Mouse (Mus musculus) cerebellum, adult 2 months (tissue): ENCODE measurements around the gene Gucy2e. TPM values are rescaled to one million over a fixed set of nuclear protein-coding genes. Genes with fewer than 3 reads are reported as not detected.
A peak's percentile ranks its signal among the peaks of the same experiment; 100 is the strongest.

Experiments used
- DNase-seq, 2 experiments: peaks; one replicate each; pipeline ENCODE4 v3.0.0; 2021
- H3K27ac ChIP-seq: fragments of 200-500 bp; 2 replicates; pipeline ENCODE4 v1.5.1; 2012; ENCODE audit warnings: low read length, control low read depth, inconsistent platforms; ENCODE audit not compliant: insufficient read depth
- H3K27me3 ChIP-seq: fragments of 200-500 bp; 2 replicates; pipeline ENCODE4 v1.6.1; 2012; ENCODE audit warnings: inconsistent platforms, mild to moderate bottlenecking, low read length, moderate library complexity; ENCODE audit not compliant: control insufficient read depth, insufficient read depth
- H3K4me1 ChIP-seq: fragments of 200-500 bp; 2 replicates; pipeline ENCODE4 v1.6.1; 2011; ENCODE audit warnings: low read length; ENCODE audit not compliant: control insufficient read depth, insufficient read depth
- H3K4me3 ChIP-seq: fragments of 200-500 bp; replicated peaks from 2 replicates; pipeline ENCODE3; 2011; ENCODE audit warnings: mild to moderate bottlenecking, low read depth, low read length, control low read depth; ENCODE audit not compliant: insufficient read depth
- CTCF ChIP-seq: fragments of 200-500 bp; IDR thresholded peaks from 2 replicates; pipeline ENCODE4 v1.5.1; 2011; ENCODE audit warnings: low read depth, mild to moderate bottlenecking, control low read depth, low read length, moderate library complexity, borderline replicate concordance; ENCODE audit not compliant: insufficient read depth
- POLR2A ChIP-seq: fragments of 200-500 bp; IDR thresholded peaks from 2 replicates; pipeline ENCODE4 v1.6.1; 2011; ENCODE audit warnings: low read length, control low read depth, borderline replicate concordance; ENCODE audit not compliant: insufficient read depth
- WGBS: fragments of 180-500 bp; shearing (Covaris S2); methylation state at CpG from one replicate; pipeline ENCODE4 v1.1.7; 2018; 5-methylcytosine and 5-hydroxymethylcytosine counted together
- polyA plus RNA-seq: library from polyadenylated mRNA; depleted of rRNA; stranded (reverse); fragments of >200 nt; gene quantifications from 2 replicates; pipeline ENCODE4 v1.2.3, GENCODE M21; 2012; rRNA removed

The Gucy2e gene
- polyA plus RNA-seq, 1 experiment: 1.4 TPM

DNA sequence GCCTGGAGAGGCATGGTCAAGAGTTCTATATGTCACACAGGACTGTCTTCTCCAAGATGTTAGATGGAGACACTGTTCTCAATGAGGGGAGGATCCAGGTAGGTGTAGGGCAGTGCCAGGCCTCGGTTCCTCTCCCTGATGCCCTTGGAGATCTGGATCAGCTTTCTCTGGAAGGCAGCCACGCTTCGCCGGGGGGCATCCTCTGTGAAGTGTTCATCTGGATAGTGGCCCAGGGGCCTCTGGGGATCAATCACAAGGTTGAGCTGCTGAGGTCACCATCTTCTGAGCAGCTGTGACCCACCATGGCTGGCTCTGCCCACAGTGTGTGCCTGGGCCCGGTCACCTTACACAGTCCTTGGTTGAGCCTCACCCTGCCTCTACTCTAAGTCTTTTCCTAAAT, 51.8 kb downstream of the Gucy2e start:
- 37% methylated on average over 5 of the region's 5 CpGs for WGBS
- no peak for DNase-seq
- Histone ChIP-seq H3K27ac (no peak overlapping the region), H3K27me3 (no peaks in the 10 kb centered on the region), H3K4me3 (no peak overlapping the region), H3K4me1 (no peaks in the 10 kb centered on the region)
- TF ChIP-seq POLR2A (no peak), CTCF (no peak)

GRCm38 (mm10) chr11:69180120-69180519, 56.7 kb downstream of the Gucy2e start:
- no peak for TF ChIP-seq CTCF
- no peak for TF ChIP-seq POLR2A
- DNase-seq: no peak
- no peak overlapping the region for H3K27ac ChIP-seq
- no peaks in the 10 kb centered on the region for H3K27me3 ChIP-seq
- no peaks in the 10 kb centered on the region for H3K4me1 ChIP-seq
- H3K4me3 ChIP-seq: no peak overlapping the region
- WGBS: 80% methylated on average over 4 of the region's 4 CpGs

DNA sequence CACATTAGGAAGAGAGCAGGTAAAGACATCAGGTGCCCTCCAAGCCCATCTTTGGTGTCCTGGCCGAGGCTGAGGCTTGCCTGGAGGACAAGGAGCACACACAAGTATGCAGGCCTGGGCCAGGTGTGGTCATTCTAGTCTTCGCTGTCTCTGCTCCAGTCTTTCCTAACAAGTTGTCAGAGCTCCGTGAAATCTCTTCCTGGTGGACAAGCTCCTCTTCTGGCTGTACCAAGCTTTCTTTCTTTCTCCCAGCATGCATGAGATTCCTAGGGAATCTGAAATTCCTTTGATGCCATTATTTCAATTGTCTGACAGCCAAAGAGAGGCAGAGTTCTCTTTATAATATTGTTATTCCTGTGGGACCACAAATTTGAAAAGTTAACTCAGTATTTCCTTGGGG, 57.3 kb downstream of the Gucy2e start:
- TF ChIP-seq CTCF (no peak), POLR2A (no peak)
- Histone ChIP-seq H3K4me3 (no peak overlapping the region), H3K4me1 (no peaks in the 10 kb centered on the region), H3K27ac (no peak overlapping the region), H3K27me3 (no peaks in the 10 kb centered on the region)
- WGBS: 36% methylated on average over 3 of the region's 3 CpGs
- DNase-seq: no peak

DNA sequence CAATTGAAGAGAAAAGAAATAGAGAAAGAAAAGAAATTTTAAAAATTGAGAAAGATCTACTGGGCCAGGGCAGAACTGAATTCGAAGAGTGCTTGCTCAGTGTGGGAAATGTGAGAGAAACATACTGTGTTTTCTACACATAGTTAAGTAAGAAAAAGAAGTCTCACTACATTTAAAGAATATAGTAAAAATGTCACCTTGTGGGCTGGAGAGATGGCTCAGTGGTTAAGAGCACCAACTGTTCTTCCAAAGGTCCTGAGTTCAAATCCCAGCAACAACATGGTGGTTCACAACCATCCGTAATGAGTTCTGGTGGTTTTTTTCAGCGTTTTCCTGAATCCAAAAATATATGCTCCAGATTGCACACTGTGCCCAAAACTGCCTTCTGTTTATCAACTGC, 58.3 kb downstream of the Gucy2e start:
- WGBS: 75% methylated on average over 3 of the region's 3 CpGs
- Histone ChIP-seq H3K4me1 (no peaks in the 10 kb centered on the region), H3K27ac (no peak overlapping the region), H3K4me3 (no peak overlapping the region), H3K27me3 (no peaks in the 10 kb centered on the region)
- no peak for DNase-seq
- TF ChIP-seq POLR2A (no peak), CTCF (no peak)

GRCm38 (mm10) chr11:69174722-69175121, 62.1 kb downstream of the Gucy2e start:
- WGBS: 62% methylated on average over 7 of the region's 7 CpGs
- Histone ChIP-seq H3K4me3 (no peak overlapping the region), H3K27ac (no peak overlapping the region), H3K27me3 (no peaks in the 10 kb centered on the region), H3K4me1 (no peaks in the 10 kb centered on the region)
- no peak for DNase-seq
- no peak for TF ChIP-seq POLR2A
- TF ChIP-seq CTCF: no peak

GRCm38 (mm10) chr11:69172606-69173005, 64.2 kb downstream of the Gucy2e start:
- Histone ChIP-seq H3K4me1 (no peaks in the 10 kb centered on the region), H3K27ac (no peak overlapping the region), H3K27me3 (no peaks in the 10 kb centered on the region), H3K4me3 (no peak overlapping the region)
- TF ChIP-seq POLR2A (no peak), CTCF (no peak)
- 100% methylated on average over 2 of the region's 2 CpGs for whole genome bisulfite sequencing
- DNase-seq: no peak

DNA sequence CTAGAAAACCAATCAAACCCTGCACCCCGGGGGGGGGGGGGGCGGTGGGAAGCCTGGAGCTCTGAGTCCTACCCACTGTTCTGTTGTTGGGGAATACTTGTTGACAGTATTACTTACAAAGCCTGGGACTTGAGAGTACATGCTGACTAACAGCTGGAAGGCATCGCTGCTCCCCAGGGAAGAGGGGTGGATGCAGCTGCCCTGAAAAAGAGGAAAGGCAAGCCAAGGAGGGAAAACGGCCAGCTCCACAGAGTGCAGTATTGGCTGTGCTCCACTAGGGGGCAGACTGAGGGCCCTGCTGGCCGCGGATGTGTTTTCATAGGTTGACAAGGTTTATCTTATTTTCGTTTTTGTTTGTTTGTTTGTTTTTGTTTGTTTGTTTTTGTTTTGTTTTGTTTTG, 65.2 kb downstream of the Gucy2e start:
- Histone ChIP-seq H3K4me3 (no peak overlapping the region), H3K4me1 (no peaks in the 10 kb centered on the region), H3K27ac (no peak overlapping the region), H3K27me3 (no peaks in the 10 kb centered on the region)
- WGBS: 14% methylated on average over 7 of the region's 7 CpGs
- TF ChIP-seq CTCF: peak; percentile 73
- no peak for TF ChIP-seq POLR2A
- peak; percentile 35 to 55 for DNase-seq

DNA sequence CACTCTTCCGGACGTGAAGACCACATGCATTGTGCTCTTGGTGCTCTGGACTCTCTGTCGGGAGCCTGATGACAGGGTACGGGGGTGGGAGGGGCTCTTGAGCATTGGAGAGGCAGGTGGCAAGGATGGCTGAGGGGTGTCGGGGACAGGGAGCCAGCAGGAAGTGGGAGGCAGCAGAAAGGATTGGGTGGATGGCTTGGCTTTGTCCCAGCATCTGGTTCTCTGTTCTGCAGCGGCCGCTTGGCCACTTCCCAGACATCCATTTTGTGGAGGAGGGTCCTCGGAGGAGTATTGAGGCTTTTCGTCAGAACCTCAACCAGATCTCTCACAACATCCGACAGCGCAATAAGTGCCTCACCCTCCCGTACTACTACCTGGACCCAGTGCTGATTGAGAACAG, 67.5 kb downstream of the Gucy2e start:
- no peak for DNase-seq
- no peaks in the 10 kb centered on the region for H3K4me1 ChIP-seq
- no peak overlapping the region for H3K4me3 ChIP-seq
- 58% methylated on average over 12 of the region's 12 CpGs for WGBS
- no peaks in the 10 kb centered on the region for H3K27me3 ChIP-seq
- H3K27ac ChIP-seq: no peak overlapping the region
- no peak for TF ChIP-seq POLR2A
- no peak for TF ChIP-seq CTCF

Other genes starting within 250 kb of the Gucy2e start
- 23.1 and 23.2 TPM in 2 replicates for gene Pfas, start 228.6 kb downstream of the Gucy2e start, polyA plus RNA-seq
- gene Ctc1, start 221.1 kb downstream of the Gucy2e start, polyA plus RNA-seq: 44.1 and 46.3 TPM in 2 replicates
- gene Aurkb, start 191.4 kb downstream of the Gucy2e start, polyA plus RNA-seq: 0.51 and 0.55 TPM in 2 replicates
- gene Borcs6, start 177.3 kb downstream of the Gucy2e start, polyA plus RNA-seq: 34.9 and 36.7 TPM in 2 replicates
- gene Tmem107, start 166.2 kb downstream of the Gucy2e start, polyA plus RNA-seq: 13.4 and 15.8 TPM in 2 replicates
- gene Vamp2, start 148.5 kb downstream of the Gucy2e start, polyA plus RNA-seq: 672 and 700 TPM in 2 replicates
- 34.4 and 37.2 TPM in 2 replicates for gene Per1, start 141.8 kb downstream of the Gucy2e start, polyA plus RNA-seq
- 0.44 and 0.59 TPM in 2 replicates for gene Hes7, start 116.6 kb downstream of the Gucy2e start, polyA plus RNA-seq
- gene 9130213A22Rik, start 114.4 kb downstream of the Gucy2e start, polyA plus RNA-seq: 1.3 and 1.4 TPM in 2 replicates
- 10.8 and 16.0 TPM in 2 replicates for gene Aloxe3, start 111.1 kb downstream of the Gucy2e start, polyA plus RNA-seq
- 0.59 and 0.60 TPM in 2 replicates for gene Alox12b, start 80.0 kb downstream of the Gucy2e start, polyA plus RNA-seq
- gene Alox8, start 39.2 kb downstream of the Gucy2e start, polyA plus RNA-seq: 5.2 and 5.5 TPM in 2 replicates
- gene Cntrob, start 86.7 kb upstream of the Gucy2e start, polyA plus RNA-seq: 22.0 and 23.0 TPM in 2 replicates
- gene Trappc1, start 86.9 kb upstream of the Gucy2e start, polyA plus RNA-seq: 81.4 and 83.6 TPM in 2 replicates
- 93.6 and 117 TPM in 2 replicates for gene Kcnab3, start 89.2 kb upstream of the Gucy2e start, polyA plus RNA-seq
- gene Rnf227, start 103.4 kb upstream of the Gucy2e start, polyA plus RNA-seq: 130 and 135 TPM in 2 replicates
- 111 and 115 TPM in 2 replicates for gene Chd3, start 132.4 kb upstream of the Gucy2e start, polyA plus RNA-seq
- gene Naa38, start 158.5 kb upstream of the Gucy2e start, polyA plus RNA-seq: 193 and 200 TPM in 2 replicates
- 40.2 and 41.9 TPM in 2 replicates for gene Cyb5d1, start 158.6 kb upstream of the Gucy2e start, polyA plus RNA-seq
- gene Tmem88, start 161.2 kb upstream of the Gucy2e start, polyA plus RNA-seq: 5.7 and 6.0 TPM in 2 replicates
- 14.0 and 16.5 TPM in 2 replicates for gene Kdm6b, start 176.6 kb upstream of the Gucy2e start, polyA plus RNA-seq